Mouse (Mus musculus) large intestine, adult 2 months (tissue): ENCODE results near the gene Dagla. TPM values are rescaled to one million over a fixed set of nuclear protein-coding genes. Genes with fewer than 3 reads are reported as not detected.
A peak's percentile ranks its signal among the peaks of the same experiment; 100 is the strongest.

Experiments used
- DNase-seq: peaks from one replicate; pipeline ENCODE4 v3.0.0-alpha.2; 2012; ENCODE audit warnings: low read depth, low spot score
- WGBS: fragments of 180-500 bp; shearing (Covaris S2); methylation state at CpG from one replicate; pipeline ENCODE4 v1.1.7; 2018; 5-methylcytosine and 5-hydroxymethylcytosine counted together
- polyA plus RNA-seq: library from polyadenylated mRNA; depleted of rRNA; stranded (reverse); fragments of >200 nt; gene quantifications from 2 replicates; pipeline ENCODE4 v1.2.3, GENCODE M21; 2012; rRNA removed

Dagla gene
- polyA plus RNA-seq: 7.2 and 7.7 TPM in 2 replicates

DNA sequence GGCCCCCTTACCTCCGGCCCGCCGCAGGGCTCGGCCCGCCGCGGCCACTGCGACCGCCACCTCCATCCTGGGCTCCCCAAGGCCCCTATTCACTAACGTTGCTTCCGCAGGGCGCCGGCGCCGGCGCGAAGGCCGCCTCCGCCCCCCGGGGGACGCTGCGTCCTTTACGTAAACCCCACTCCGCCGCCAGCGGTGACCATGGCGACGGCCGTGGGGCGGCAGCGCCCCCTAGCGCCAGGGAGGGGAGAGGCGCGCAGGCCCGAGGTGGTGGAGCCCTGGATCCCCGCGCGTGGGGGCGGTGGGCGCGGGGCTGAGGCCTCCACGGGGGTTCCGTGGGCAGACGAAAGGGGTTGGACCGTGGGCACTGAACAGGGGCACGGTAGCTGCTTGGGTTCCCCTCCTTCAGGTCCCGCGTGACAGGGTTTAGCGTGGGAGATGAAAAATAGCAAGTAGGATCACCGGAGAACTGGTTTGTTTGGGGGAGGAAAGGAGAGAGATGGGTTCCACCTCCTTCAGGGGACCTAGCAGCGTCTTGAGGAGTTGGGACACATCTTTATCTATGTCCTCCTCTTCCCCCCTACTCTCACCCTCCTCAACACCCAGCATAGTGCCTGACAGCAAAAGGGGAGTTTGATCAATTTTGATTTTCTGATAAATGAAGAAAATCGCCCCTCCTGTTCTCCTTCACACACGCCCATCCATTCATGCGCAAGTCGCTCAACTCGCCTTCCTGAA is at the start of gene Dagla:
Dagla (minus strand) TSS at position 68 of the 735 bp plus-strand sequence.
- WGBS: 6% methylated on average over 56 of the region's 56 CpGs
- no peak for DNase-seq

- DNase-seq: no peak
- 83% methylated on average over 7 of the region's 7 CpGs for WGBS
These were observed 47.5 kb upstream of the Dagla start for GRCm38 (mm10) chr19:10352218-10352617.

- 58% methylated on average over 5 of the region's 5 CpGs for WGBS
These were observed 43.1 kb upstream of the Dagla start for GRCm38 (mm10) chr19:10347628-10348273.

GRCm38 (mm10) chr19:10345696-10346095 is 41.0 kb upstream of the Dagla start:
- WGBS: 30% methylated on average over 12 of the region's 12 CpGs
- DNase-seq: no peak

More at GRCm38 (mm10) chr19:10347628-10348273, 43.1 kb upstream of the Dagla start:
- DNase-seq: no peak

DNA sequence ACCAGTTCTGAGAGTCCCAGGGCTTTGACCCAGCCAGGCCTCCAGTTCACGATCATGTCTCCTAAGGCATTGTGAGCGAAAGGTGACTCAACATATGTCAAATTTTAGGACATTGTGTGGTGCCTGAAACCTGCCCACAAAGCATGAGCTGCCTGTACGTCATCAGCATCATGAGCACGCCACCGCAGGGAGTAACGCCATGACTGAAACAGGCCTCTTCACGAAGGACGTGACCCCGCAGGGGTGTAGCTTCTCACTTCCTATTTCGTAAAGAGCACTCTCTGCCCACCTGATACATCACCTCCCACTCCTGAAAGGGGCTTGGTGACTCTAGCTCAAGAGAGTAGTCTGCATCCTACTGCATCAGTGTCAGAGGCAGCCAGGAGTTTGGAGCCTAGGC is 39.2 kb upstream of the Dagla start:
- WGBS: 87% methylated on average over 10 of the region's 10 CpGs
- no peak for DNase-seq

- no peak for DNase-seq
- WGBS: 35% methylated on average over 12 of the region's 12 CpGs
These were observed 37.3 kb upstream of the Dagla start for GRCm38 (mm10) chr19:10341817-10342439.

- 20% methylated on average over 11 of the region's 11 CpGs for WGBS
- DNase-seq: no peak
These were observed 36.5 kb upstream of the Dagla start for GRCm38 (mm10) chr19:10341152-10341551.

GRCm38 (mm10) chr19:10340661-10341060 is 36.0 kb upstream of the Dagla start:
- no peak for DNase-seq
- 39% methylated on average over 5 of the region's 5 CpGs for WGBS

- DNase-seq: no peak
- 54% methylated on average over 5 of the region's 5 CpGs for WGBS
These were observed 34.6 kb upstream of the Dagla start for GRCm38 (mm10) chr19:10339271-10339670.

GRCm38 (mm10) chr19:10338724-10339123 is 34.0 kb upstream of the Dagla start:
- 49% methylated on average over 4 of the region's 4 CpGs for WGBS
- no peak for DNase-seq

GRCm38 (mm10) chr19:10334467-10334866 is 29.8 kb upstream of the Dagla start:
- WGBS: 77% methylated on average over 4 of the region's 4 CpGs
- DNase-seq: no peak

GRCm38 (mm10) chr19:10333545-10334252 is 29.0 kb upstream of the Dagla start:
- DNase-seq: peak; percentile 25
- 33% methylated on average over 9 of the region's 9 CpGs for WGBS

GRCm38 (mm10) chr19:10331706-10332105 is 27.0 kb upstream of the Dagla start:
- DNase-seq: no peak
- WGBS: 60% methylated on average over 4 of the region's 4 CpGs

DNA sequence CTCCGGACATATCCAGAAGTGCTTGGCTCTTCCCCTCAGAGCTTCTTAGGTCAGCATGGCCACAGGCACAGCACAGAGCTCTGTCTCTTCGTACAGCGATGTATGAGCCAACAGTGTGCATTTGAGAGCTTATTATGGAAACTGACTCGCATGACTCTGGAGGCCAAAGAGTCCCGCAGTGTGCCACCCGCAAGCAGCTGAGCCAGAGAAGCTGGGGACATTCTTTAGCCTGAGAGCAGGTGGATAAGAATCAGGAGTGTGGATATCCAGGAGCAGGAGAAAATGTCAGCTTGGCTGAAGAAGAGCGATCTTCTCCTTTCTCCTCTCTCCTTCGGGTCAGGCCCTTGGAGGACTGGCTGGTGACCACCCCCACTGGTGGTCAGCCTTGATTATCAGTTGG is 24.4 kb upstream of the Dagla start:
- WGBS: 81% methylated on average over 8 of the region's 8 CpGs
- no peak for DNase-seq

GRCm38 (mm10) chr19:10326609-10327008 is 21.9 kb upstream of the Dagla start:
- WGBS: 64% methylated on average over 3 of the region's 3 CpGs
- DNase-seq: no peak

GRCm38 (mm10) chr19:10323860-10324259 is 19.2 kb upstream of the Dagla start:
- 31% methylated on average over 5 of the region's 5 CpGs for WGBS
- no peak for DNase-seq

GRCm38 (mm10) chr19:10323362-10323837 is 18.7 kb upstream of the Dagla start:
- DNase-seq: peak; percentile 47
- 5% methylated on average over 9 of the region's 9 CpGs for WGBS

GRCm38 (mm10) chr19:10317795-10318194 is 13.1 kb upstream of the Dagla start:
- no peak for DNase-seq
- 57% methylated on average over 4 of the region's 4 CpGs for WGBS

DNA sequence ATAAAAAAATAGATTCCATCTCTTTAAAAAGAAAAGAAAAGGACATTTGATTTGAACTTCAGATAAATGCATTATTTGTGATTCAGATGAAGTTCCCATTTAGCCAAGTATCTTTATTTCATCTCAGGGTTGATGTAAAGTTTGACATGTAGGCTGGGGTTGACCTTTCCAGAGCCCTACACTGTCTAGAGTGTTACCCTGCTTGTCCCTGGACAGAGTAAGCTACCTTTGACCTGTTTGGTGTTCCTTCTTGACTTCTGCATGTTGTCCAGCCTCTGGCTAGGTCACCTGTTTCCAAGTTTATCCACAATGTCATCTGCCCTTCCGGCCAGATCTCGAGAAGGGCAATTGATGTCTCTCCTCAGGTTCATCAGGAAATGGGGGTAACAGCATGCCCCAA is 12.7 kb upstream of the Dagla start:
- WGBS: 75% methylated on average over 2 of the region's 2 CpGs
- no peak for DNase-seq

- DNase-seq: no peak
- 21% methylated on average over 4 of the region's 4 CpGs for WGBS
These were observed 12.3 kb upstream of the Dagla start for GRCm38 (mm10) chr19:10316956-10317355.
